Mouse (Mus musculus): ENCODE measurements around the gene Tbx1. TPM values are rescaled to one million over a fixed set of nuclear protein-coding genes. Genes with fewer than 3 reads are reported as not detected.
A peak's percentile ranks its signal among the peaks of the same experiment; 100 is the strongest.

Gene Tbx1
- polyA plus RNA-seq, 1 experiment from 2014 or later, result 1.1 TPM

DNA sequence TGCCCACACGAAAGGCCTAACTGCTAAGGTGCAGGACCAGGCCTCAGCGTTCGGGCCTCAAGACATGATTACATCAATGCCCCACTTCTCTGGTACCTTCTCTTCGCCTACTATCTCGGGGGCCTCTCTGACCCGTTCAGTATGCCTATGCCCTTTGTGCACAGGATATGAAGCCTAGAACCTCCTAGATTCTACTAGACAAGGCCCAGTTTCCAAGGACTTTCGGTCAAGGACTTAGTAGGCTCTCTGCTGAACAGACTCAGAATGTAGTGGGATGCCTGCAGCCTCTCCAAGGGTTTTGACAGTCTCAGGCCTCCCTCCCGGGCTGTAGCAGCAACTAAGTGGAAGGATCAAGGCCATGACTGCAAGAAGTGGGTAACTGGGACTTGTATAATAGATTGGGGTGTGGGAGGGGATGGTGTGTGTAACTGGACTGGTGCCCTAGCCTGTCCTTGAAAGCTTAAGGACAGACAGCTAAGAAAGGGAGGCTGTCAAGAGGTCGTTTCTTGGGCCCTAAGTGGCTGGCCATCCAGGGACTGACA lies 1.3 kb downstream of the Tbx1 start:
- no peak overlapping the region for H3K27ac ChIP-seq (ENCODE audit: low read length)
- H3K4me1 ChIP-seq (ENCODE audit: control insufficient read depth, insufficient read depth, low read length), result peaks cover 17% of the 10 kb centered on the region; the same call in 1 of the 2 replicates
- no peak overlapping the region for H3K9ac ChIP-seq (replicated peaks; ENCODE audit: low read depth, low read length)
- H3K4me2 ChIP-seq (replicated peaks; ENCODE audit: low read depth, low read length), result no peak overlapping the region
- H3K27me3 ChIP-seq (ENCODE audit: control insufficient read depth, insufficient read depth, low read length), result peaks cover 61% of the 10 kb centered on the region
- H3K4me3 ChIP-seq (ENCODE audit: low read depth, low read length), result no peak overlapping the region
- H3K9me3 ChIP-seq (ENCODE audit: control insufficient read depth, low read depth, low read length), result no peaks in the 10 kb centered on the region
- H3K36me3 ChIP-seq (ENCODE audit: control insufficient read depth, insufficient read depth, low read length), result no peaks in the 10 kb centered on the region
- 40% methylated on average over 9 of the region's 9 CpGs for WGBS
- ATAC-seq (ENCODE audit: insufficient number of reproducible peaks, insufficient read depth, low FRiP score, low read depth), result no peak

DNA sequence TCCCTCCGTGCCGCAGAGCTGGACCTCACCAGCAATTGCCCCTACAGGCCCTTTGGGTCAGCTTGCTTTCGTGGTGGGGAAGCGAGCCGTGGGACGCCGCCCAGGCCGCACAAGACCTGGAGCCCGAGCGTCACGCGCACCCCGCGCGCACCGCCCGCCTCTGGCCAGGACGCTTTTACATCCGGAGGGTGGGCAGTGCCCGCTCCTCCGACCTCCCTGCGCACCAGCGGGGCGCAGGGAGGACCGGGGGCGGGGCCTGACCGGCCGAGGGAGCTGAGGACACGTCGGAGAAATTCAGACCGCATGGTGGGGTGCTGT lies 1.8 kb downstream of the Tbx1 start:
- H3K36me3 ChIP-seq (ENCODE audit: control insufficient read depth, insufficient read depth, low read length), result no peaks in the 10 kb centered on the region
- peaks cover 17% of the 10 kb centered on the region; the same call in 1 of the 2 replicates for H3K4me1 ChIP-seq (ENCODE audit: control insufficient read depth, insufficient read depth, low read length)
- H3K4me3 ChIP-seq (ENCODE audit: low read depth, low read length), result no peak overlapping the region
- H3K27ac ChIP-seq (ENCODE audit: low read length), result no peak overlapping the region
- ATAC-seq (ENCODE audit: insufficient number of reproducible peaks, insufficient read depth, low FRiP score, low read depth), result no peak
- 10% methylated on average over 31 of the region's 31 CpGs for WGBS
- no peaks in the 10 kb centered on the region for H3K9me3 ChIP-seq (ENCODE audit: control insufficient read depth, low read depth, low read length)
- peaks cover 65% of the 10 kb centered on the region for H3K27me3 ChIP-seq (ENCODE audit: control insufficient read depth, insufficient read depth, low read length)
- no peak overlapping the region for H3K9ac ChIP-seq (replicated peaks; ENCODE audit: low read depth, low read length)
- H3K4me2 ChIP-seq (replicated peaks; ENCODE audit: low read depth, low read length), result no peak overlapping the region

DNA sequence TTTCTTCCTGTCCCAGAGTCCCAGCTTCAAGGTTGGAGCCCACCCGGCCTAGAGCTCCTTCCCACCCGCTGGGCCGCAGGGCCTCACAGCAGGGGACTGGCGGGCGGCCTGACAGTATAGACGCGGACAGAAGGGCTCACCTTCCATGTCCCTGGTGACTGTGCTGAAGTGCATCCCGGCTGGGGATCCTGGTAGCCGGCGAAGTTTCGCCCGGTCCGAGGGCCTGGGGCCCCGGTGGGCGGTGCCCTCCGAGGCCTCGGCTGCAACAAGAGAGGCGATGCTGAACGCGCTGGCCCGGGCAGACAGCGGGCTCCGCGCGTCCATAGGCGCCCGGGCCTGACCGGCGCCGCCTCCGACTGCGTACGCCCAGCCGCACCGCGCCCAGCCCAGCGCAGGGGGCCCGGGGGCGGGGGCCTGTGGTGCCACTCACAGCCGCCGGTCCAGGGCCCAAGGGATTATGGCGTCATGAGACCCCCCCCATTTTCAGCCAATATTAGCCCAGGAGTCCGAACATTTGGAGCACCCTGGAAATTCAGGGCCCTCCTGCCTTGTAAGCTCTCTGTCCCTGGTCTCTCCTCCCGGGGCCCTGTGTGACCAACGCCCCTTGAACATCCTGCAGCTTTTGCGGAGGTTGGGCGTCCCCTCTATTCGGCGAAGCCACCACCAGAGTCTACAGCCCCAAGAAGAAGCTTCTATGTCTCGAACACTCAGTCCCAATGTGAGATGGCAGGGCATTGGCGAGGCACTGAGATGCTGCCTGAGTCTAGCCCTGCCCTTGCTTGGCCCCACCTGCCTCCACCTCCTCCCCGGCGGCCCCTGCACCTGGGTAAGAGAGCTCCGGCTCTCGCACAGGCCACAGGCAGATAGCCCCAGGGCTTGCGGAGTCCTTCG lies 2.4 kb downstream of the Tbx1 start:
- H3K4me1 ChIP-seq (ENCODE audit: control insufficient read depth, insufficient read depth, low read length), result peaks cover 17% of the 10 kb centered on the region; the same call in 1 of the 2 replicates
- WGBS, result 2% methylated on average over 57 of the region's 57 CpGs
- H3K36me3 ChIP-seq (ENCODE audit: control insufficient read depth, insufficient read depth, low read length), result no peaks in the 10 kb centered on the region
- H3K4me3 ChIP-seq (ENCODE audit: low read depth, low read length), result peak overlapping the region; percentile 24; the same call in 1 of the 2 replicates
- H3K27ac ChIP-seq (ENCODE audit: low read length), result no peak overlapping the region
- no peaks in the 10 kb centered on the region for H3K9me3 ChIP-seq (ENCODE audit: control insufficient read depth, low read depth, low read length)
- no peak; the same call in 1 of the 2 replicates for ATAC-seq (ENCODE audit: insufficient number of reproducible peaks, insufficient read depth, low FRiP score, low read depth)
- H3K4me2 ChIP-seq (replicated peaks; ENCODE audit: low read depth, low read length), result peak overlapping the region; percentile 24
- H3K27me3 ChIP-seq (ENCODE audit: control insufficient read depth, insufficient read depth, low read length), result peaks cover 71% of the 10 kb centered on the region
- H3K9ac ChIP-seq (replicated peaks; ENCODE audit: low read depth, low read length), result no peak overlapping the region

DNA sequence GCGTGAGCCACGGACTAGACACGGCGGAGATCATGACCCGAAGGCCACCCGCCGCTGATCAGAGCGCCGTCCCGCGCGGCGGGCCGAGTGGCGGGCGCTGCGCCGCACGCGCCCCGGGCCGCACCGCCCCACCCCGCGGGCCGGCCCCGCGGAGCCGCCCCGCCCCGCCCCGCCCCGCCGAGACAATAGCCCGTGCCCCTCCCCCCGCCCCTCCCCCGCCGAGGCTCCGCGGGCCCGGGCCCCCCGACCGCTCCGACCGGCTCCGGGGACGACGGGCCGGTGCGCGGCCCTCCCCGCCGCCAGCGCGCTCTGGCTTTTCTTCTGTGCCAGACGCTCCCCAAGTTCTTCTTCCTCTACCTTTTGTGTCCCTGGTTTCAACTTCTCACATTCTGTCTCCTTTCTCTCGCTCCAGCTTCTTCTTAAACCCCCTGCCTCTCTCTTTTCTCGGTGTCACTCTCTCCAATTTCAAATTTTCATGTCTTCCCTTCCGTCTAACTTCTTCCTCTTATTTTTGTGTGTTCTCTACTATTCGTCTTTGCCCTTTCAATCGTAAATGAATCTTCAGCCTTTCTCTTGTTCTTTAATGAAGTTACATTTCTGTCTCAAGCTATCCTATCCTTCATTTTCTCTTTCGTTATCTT lies 3.4 kb downstream of the Tbx1 start:
- no peak for ATAC-seq (ENCODE audit: insufficient number of reproducible peaks, insufficient read depth, low FRiP score, low read depth)
- H3K4me1 ChIP-seq (ENCODE audit: control insufficient read depth, insufficient read depth, low read length), result peaks cover 23% of the 10 kb centered on the region; the same call in 1 of the 2 replicates
- H3K4me2 ChIP-seq (replicated peaks; ENCODE audit: low read depth, low read length), result peak overlapping the region; percentile 71
- H3K9ac ChIP-seq (replicated peaks; ENCODE audit: low read depth, low read length), result peak overlapping the region; percentile 26; the same call in 1 of the 2 replicates
- H3K9me3 ChIP-seq (ENCODE audit: control insufficient read depth, low read depth, low read length), result no peaks in the 10 kb centered on the region
- 2% methylated on average over 35 of the region's 62 CpGs for WGBS
- H3K4me3 ChIP-seq (ENCODE audit: low read depth, low read length), result peak overlapping the region; percentile 24
- H3K27ac ChIP-seq (ENCODE audit: low read length), result no peak overlapping the region
- H3K36me3 ChIP-seq (ENCODE audit: control insufficient read depth, insufficient read depth, low read length), result no peaks in the 10 kb centered on the region
- H3K27me3 ChIP-seq (ENCODE audit: control insufficient read depth, insufficient read depth, low read length), result peaks cover 81% of the 10 kb centered on the region

DNA sequence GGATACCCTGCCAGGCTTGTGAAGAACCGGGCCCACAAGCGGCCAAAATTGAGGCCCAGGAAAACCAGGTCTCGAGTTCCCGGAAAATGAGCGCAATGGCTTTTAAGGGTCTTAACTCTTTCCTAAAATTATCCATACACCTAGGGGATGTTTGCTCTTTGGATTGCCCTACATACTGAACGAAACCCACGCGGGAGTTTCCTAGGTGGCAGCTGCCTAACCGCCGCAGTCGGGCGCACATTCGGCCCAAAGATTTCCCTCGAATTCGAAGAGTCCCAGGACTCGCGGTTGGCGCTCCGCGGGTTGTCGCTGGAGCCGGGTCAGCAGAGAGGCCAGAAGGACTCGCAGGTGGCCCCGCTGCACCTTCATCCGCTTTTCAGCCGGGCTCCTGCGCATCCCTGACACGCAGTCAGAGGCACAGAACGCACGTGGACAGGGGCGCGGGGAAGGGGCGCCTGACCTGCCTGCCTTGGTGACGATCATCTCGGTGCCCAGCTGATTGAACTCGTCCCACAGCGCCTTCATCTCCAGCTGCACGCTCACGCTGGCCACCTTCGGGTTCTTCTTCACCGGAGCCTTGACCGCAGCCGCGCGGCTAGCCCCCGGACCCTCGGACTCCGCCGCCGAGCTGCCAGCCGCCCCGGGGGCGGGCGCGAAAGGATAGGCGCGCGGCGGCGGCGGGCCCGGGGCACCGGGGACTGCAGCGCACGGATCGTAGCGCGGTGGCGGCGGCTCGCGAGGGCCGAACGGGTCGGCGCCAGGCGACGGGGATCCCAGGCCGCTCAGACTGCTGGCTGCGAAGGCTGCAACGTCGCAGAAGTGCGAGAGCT lies 4.2 kb downstream of the Tbx1 start:
- Histone ChIP-seq H3K4me1 (ENCODE audit: control insufficient read depth, insufficient read depth, low read length) (peaks cover 22% of the 10 kb centered on the region; the same call in 1 of the 2 replicates), H3K4me2 (replicated peaks; ENCODE audit: low read depth, low read length) (peak overlapping the region; percentile 71), H3K9me3 (ENCODE audit: control insufficient read depth, low read depth, low read length) (no peaks in the 10 kb centered on the region), H3K9ac (replicated peaks; ENCODE audit: low read depth, low read length) (peak overlapping the region; percentile 26; the same call in 1 of the 2 replicates), H3K4me3 (ENCODE audit: low read depth, low read length) (peak overlapping the region; percentile 24), H3K27ac (ENCODE audit: low read length) (no peak overlapping the region), H3K27me3 (ENCODE audit: control insufficient read depth, insufficient read depth, low read length) (peaks cover 84% of the 10 kb centered on the region), H3K36me3 (ENCODE audit: control insufficient read depth, insufficient read depth, low read length) (no peaks in the 10 kb centered on the region)
- WGBS, result 4% methylated on average over 73 of the region's 83 CpGs
- no peak for ATAC-seq (ENCODE audit: insufficient number of reproducible peaks, insufficient read depth, low FRiP score, low read depth)

DNA sequence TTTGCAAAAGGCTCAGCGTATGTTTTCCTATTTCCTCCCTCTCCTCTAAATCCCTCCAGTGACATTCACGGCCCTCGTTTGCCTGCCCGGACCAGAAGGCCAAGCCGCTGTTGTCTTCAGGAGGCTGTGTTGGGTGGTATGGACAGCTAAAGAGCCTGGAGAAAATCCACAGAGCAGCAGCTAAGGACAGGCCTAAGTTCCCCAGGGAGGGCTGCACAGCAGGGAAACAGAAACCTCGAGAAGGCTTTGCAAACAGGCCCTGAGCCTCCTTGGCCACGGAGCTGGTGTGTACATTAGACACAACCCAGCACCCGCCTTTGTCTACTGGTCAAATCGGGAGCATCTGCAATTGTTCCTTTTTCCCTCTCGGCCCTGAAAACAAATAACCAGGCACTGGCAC lies 4.8 kb downstream of the Tbx1 start:
- Histone ChIP-seq H3K27me3 (ENCODE audit: control insufficient read depth, insufficient read depth, low read length) (peaks cover 84% of the 10 kb centered on the region), H3K4me3 (ENCODE audit: low read depth, low read length) (peak overlapping the region; percentile 24; the same call in 1 of the 2 replicates), H3K36me3 (ENCODE audit: control insufficient read depth, insufficient read depth, low read length) (no peaks in the 10 kb centered on the region), H3K9me3 (ENCODE audit: control insufficient read depth, low read depth, low read length) (no peaks in the 10 kb centered on the region), H3K9ac (replicated peaks; ENCODE audit: low read depth, low read length) (no peak overlapping the region), H3K27ac (ENCODE audit: low read length) (no peak overlapping the region), H3K4me2 (replicated peaks; ENCODE audit: low read depth, low read length) (peak overlapping the region; percentile 71; the same call in 1 of the 2 replicates), H3K4me1 (ENCODE audit: control insufficient read depth, insufficient read depth, low read length) (peaks cover 16% of the 10 kb centered on the region; the same call in 1 of the 2 replicates)
- ATAC-seq (ENCODE audit: insufficient number of reproducible peaks, insufficient read depth, low FRiP score, low read depth), result no peak
- 31% methylated on average over 10 of the region's 10 CpGs for WGBS

DNA sequence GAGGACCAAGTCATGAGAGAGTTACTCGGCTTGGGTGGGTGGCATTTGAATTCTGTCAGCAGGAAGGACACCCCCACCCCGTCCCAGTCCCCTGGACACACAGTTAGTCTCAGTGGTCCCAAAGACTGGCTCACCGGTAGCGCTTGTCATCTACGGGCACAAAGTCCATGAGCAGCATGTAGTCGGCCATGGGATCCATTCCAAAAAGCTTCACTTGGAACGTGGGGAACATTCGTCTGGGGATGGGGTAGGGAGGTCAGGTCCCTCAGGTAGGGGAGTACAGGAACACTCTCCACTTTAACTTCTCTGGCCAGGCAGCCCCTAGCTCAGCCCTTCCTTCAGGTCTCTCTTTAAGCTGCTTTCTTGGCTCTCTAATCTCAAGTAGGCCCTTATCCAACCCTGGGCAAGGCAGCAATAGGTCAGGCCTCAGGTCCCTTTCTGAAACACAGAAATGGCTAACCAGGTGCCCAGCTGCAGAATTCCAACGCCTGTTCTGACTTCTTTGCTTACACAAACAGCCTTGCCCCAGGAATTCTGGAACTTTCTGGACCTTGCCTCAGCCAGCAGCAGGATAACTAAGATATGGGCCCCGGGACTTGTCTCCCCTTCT lies 5.5 kb downstream of the Tbx1 start:
- Histone ChIP-seq H3K4me2 (replicated peaks; ENCODE audit: low read depth, low read length) (peak overlapping the region; percentile 71; the same call in 1 of the 2 replicates), H3K9ac (replicated peaks; ENCODE audit: low read depth, low read length) (no peak overlapping the region), H3K4me3 (ENCODE audit: low read depth, low read length) (no peak overlapping the region), H3K9me3 (ENCODE audit: control insufficient read depth, low read depth, low read length) (no peaks in the 10 kb centered on the region), H3K36me3 (ENCODE audit: control insufficient read depth, insufficient read depth, low read length) (no peaks in the 10 kb centered on the region), H3K27ac (ENCODE audit: low read length) (no peak overlapping the region), H3K27me3 (ENCODE audit: control insufficient read depth, insufficient read depth, low read length) (peaks cover 84% of the 10 kb centered on the region), H3K4me1 (ENCODE audit: control insufficient read depth, insufficient read depth, low read length) (peaks cover 16% of the 10 kb centered on the region; the same call in 1 of the 2 replicates)
- WGBS, result 56% methylated on average over 10 of the region's 10 CpGs
- ATAC-seq (ENCODE audit: insufficient number of reproducible peaks, insufficient read depth, low FRiP score, low read depth), result no peak

Data from stomach, embryonic 14.5 days (tissue).